In the genomic region with DNA sequence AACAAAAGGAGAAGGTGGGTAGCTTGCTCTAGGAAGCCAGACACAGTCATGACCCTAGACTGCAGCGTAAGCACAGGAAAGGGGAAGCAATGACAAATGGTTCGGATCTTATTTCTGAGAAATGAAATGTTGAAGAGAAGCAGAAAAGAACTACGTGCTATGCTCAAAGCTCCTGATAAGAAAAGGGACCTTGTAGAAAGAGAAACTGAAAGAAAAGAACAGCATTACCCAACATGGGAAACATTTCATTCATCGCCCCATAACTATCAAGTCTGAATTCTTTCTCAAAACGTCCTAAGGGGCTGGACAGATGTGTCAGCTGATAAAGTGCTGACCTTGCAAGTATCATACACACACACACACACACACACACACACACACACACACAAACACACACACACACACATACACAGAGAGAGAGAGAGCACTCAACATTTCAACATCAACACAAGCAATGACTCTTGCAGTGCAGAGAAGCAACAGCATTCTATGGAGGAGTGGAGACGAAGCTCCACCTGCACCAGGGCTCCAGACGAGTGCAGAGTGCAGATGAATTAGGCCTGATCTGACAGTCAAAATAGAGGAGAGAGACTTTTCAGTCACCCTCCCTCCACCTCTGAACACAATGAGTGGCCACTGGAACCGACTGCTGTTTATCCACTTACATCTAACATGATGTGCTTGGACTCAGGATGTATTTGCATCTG, we compare ENCODE assay signal across 14 mouse cellular contexts. TPM values are rescaled to one million over a fixed set of nuclear protein-coding genes. Genes with fewer than 3 reads are reported as not detected.
A peak's percentile ranks its signal among the peaks of the same experiment; 100 is the strongest.
DNase-seq lines count a peak whose midpoint lies in the region; ATAC-seq and TF ChIP-seq lines count a peak whose summit lies in the region.
"Had no signal": no experiment of that assay in that cellular context is flagged by ENCODE, and none has a peak within 500 bp of the region (broad histone marks: within the 10 kb centered on the region; RNA-seq: fewer than 3 reads in every experiment).

No protein-coding gene starts in this region.

- H3K36me3 ChIP-seq in lung, postnatal 0 days (ENCODE audit: insufficient read depth, low read length) = no peaks in the 10 kb centered on the region
- H3K36me3 ChIP-seq in splenic B cell, adult 2 months (ENCODE audit: control insufficient read depth, insufficient read depth, low read length, poor library complexity, severe bottlenecking) = no peaks in the 10 kb centered on the region
- H3K36me3 ChIP-seq: hindbrain, embryonic 15.5 days had no signal

- H3K27me3 ChIP-seq in lung, postnatal 0 days (replicated peaks; ENCODE audit: insufficient read depth, low read length) = no peaks in the 10 kb centered on the region
- H3K27me3 ChIP-seq in splenic B cell, adult 2 months (ENCODE audit: control insufficient read depth, insufficient read depth, low read length, poor library complexity, severe bottlenecking) = no peaks in the 10 kb centered on the region
- H3K27me3 ChIP-seq: forebrain, embryonic 13.5 days; hindbrain, embryonic 15.5 days had no signal

- H3K27ac ChIP-seq in lung, postnatal 0 days (ENCODE audit: low read length) = no peak overlapping the region
- H3K27ac ChIP-seq: forebrain, embryonic 13.5 days; gastrocnemius, adult 2 months; hindbrain, embryonic 15.5 days; liver, embryonic 14.5 days had no signal

- H3K4me2 ChIP-seq in lung, postnatal 0 days (replicated peaks; ENCODE audit: low read depth, low read length) = 0 out of 2 replicates have a peak overlapping the region, but pooled peaks have one; percentile 1
- H3K4me2 ChIP-seq: forebrain, embryonic 13.5 days; hindbrain, embryonic 15.5 days had no signal

- ATAC-seq in lung, postnatal 0 days = no peak
- ATAC-seq: forebrain, embryonic 13.5 days; midbrain, embryonic 16.5 days had no signal

- WGBS in lung, postnatal 0 days = 42% methylated on average over 8 of the region's 8 CpGs

- no peak for TF ChIP-seq EP300 in lung, postnatal 0 days (IDR thresholded peaks at IDR 0.05)

- H3K9me3 ChIP-seq in lung, postnatal 0 days (ENCODE audit: low read length) = no peaks in the 10 kb centered on the region
- H3K9me3 ChIP-seq: forebrain, embryonic 13.5 days; hindbrain, embryonic 15.5 days had no signal

- no peak overlapping the region for H3K9ac ChIP-seq in lung, postnatal 0 days (replicated peaks; ENCODE audit: low read depth)
- H3K9ac ChIP-seq: forebrain, embryonic 13.5 days; hindbrain, embryonic 15.5 days; liver, embryonic 14.5 days had no signal

- H3K4me1 ChIP-seq in lung, postnatal 0 days (ENCODE audit: insufficient read depth, low read depth, low read length) = no peaks in the 10 kb centered on the region
- H3K4me1 ChIP-seq: forebrain, embryonic 13.5 days; hindbrain, embryonic 15.5 days had no signal

- peak; percentile 55 for DNase-seq in lung, postnatal 0 days (ENCODE audit: low spot score)
- DNase-seq in lung, adult 18-20 months = no peak
- DNase-seq in MEL-GATA-1-ER (ENCODE audit: extremely low read depth, low read depth) = peak; percentile 79
- DNase-seq in lung, postnatal 36 days = peak; percentile 31
- peak; percentile 45 for DNase-seq in splenic B cell, adult 2 months (ENCODE audit: low read depth, low spot score)
- no peak for DNase-seq in right cerebral cortex, postnatal 10 days (ENCODE audit: low spot score in 2 of 2)
- DNase-seq in adrenal gland, adult 8-10 months = no peak
- DNase-seq: cerebellum, postnatal 10 days; gastrocnemius, adult 2 months; right cerebral cortex, postnatal 4 days had no signal

- TF ChIP-seq CTCF in lung, postnatal 0 days (IDR thresholded peaks at IDR 0.05) = no peak

- H3K4me3 ChIP-seq in lung, postnatal 0 days (ENCODE audit: low read depth, low read length) = no peak overlapping the region
- H3K4me3 ChIP-seq: forebrain, embryonic 13.5 days; gastrocnemius, adult 2 months; hindbrain, embryonic 15.5 days had no signal

RNA-seq across cellular contexts. Expression of gene Nampt, which starts 23.4 kb away (rescaled TPM):
- polyA plus RNA-seq in lung, postnatal 0 days (2015; fragmentation: Nextera tagmentation; extraction: Ambion mirVana) = 18.7 and 19.2 TPM in 2 replicates
- total RNA-seq in adrenal gland, adult 8-10 months (2022) = 100 to 1,000 TPM in 1 of 4 experiments, 10 to 100 TPM in 3; 43.5 to 135 (median 71.2) TPM

Comparison
In these comparisons a context has a peak if more than half of its experiments do, and no peak if none do; other contexts are left out.
1. DNase-seq: peak in lung, postnatal 0 days (single experiment), MEL-GATA-1-ER (single experiment), lung, postnatal 36 days (single experiment) and splenic B cell, adult 2 months (single experiment); none in lung, adult 18-20 months (0 of 2), right cerebral cortex, postnatal 10 days (0 of 2) and adrenal gland, adult 8-10 months (single experiment).